Mouse (Mus musculus) midbrain, embryonic 14.5 days (tissue): ENCODE data around the gene BC049352. TPM values are rescaled to one million over a fixed set of nuclear protein-coding genes. Genes with fewer than 3 reads are reported as not detected.

Source experiments
- ATAC-seq: fragments of 200-750 bp; cut with Nextera tagmentation; 2 replicates; pipeline ENCODE4 v1.8.0; 2017; ENCODE audit warnings: moderate number of reproducible peaks, moderate library complexity; ENCODE audit not compliant: low FRiP score, low TSS enrichment
- DNase-seq: peaks from one replicate; pipeline ENCODE4 v3.0.0-alpha.2; 2015
- H3K27ac ChIP-seq: fragments of 300-500 bp; sonication (generic); replicated peaks from 2 replicates; pipeline ENCODE4 v1.5.1; 2014; ENCODE audit warnings: mild to moderate bottlenecking, low read depth, low read length, moderate library complexity
- H3K27me3 ChIP-seq: fragments of 300-500 bp; sonication (generic); 2 replicates; pipeline ENCODE4 v1.6.1; 2014; ENCODE audit warnings: low read length, control low read depth, mixed read lengths; ENCODE audit not compliant: control insufficient read depth, insufficient read depth
- H3K36me3 ChIP-seq: fragments of 300-500 bp; sonication (generic); 2 replicates; pipeline ENCODE4 v1.6.1; 2014; ENCODE audit warnings: low read length, control low read depth; ENCODE audit not compliant: control insufficient read depth, insufficient read depth
- H3K4me1 ChIP-seq: fragments of 300-500 bp; sonication (generic); 2 replicates; pipeline ENCODE4 v1.6.1; 2014; ENCODE audit warnings: mild to moderate bottlenecking, antibody characterized with exemption, low read length, control low read depth; ENCODE audit not compliant: control insufficient read depth, insufficient read depth
- H3K4me2 ChIP-seq: fragments of 300-500 bp; sonication (generic); 2 replicates; pipeline ENCODE4 v1.6.1; 2014; ENCODE audit warnings: mild to moderate bottlenecking, low read length, moderate library complexity
- H3K4me3 ChIP-seq: fragments of 300-500 bp; sonication (generic); replicated peaks from 2 replicates; pipeline ENCODE4 v1.5.1; 2014; ENCODE audit warnings: low read depth, low read length
- H3K9ac ChIP-seq: fragments of 300-500 bp; sonication (generic); replicated peaks from 2 replicates; pipeline ENCODE4 v1.6.1; 2014; ENCODE audit warnings: mild to moderate bottlenecking, low read length, moderate library complexity
- H3K9me3 ChIP-seq: fragments of 300-500 bp; sonication (generic); 2 replicates; pipeline ENCODE4 v1.6.1; 2016; ENCODE audit warnings: low read length, control low read depth, mixed read lengths; ENCODE audit not compliant: control insufficient read depth
- WGBS: fragments of 180-500 bp; shearing (Covaris S2); extraction: QIAGEN DNeasy Blood & Tissue Kit; methylation state at CpG from one replicate; pipeline ENCODE4 v1.1.7; 2014; 5-methylcytosine and 5-hydroxymethylcytosine counted together
- polyA plus RNA-seq: library from polyadenylated mRNA; unstranded; fragments of >200 nt; fragmentation: Nextera tagmentation; extraction: Ambion mirVana; gene quantifications from 2 replicates; pipeline ENCODE4 v1.2.1, GENCODE M21; 2014

The BC049352 gene
- polyA plus RNA-seq, 1 experiment from 2014 or later, result not detected

GRCm38 (mm10) chr9:45261466-45261865 lies 79.7 kb downstream of the BC049352 start:
- Histone ChIP-seq H3K9me3 (no peaks in the 10 kb centered on the region), H3K9ac (no peak overlapping the region), H3K27me3 (no peaks in the 10 kb centered on the region), H3K4me1 (no peaks in the 10 kb centered on the region), H3K4me3 (no peak overlapping the region), H3K4me2 (no peak overlapping the region), H3K27ac (no peak overlapping the region), H3K36me3 (no peaks in the 10 kb centered on the region)
- 71% methylated on average over 4 of the region's 4 CpGs for WGBS
- DNase-seq (peak; percentile 16), ATAC-seq (no peak)

- WGBS, result 69% methylated on average over 5 of the region's 5 CpGs
- H3K4me3 ChIP-seq, result no peak overlapping the region
- H3K4me1 ChIP-seq, result no peaks in the 10 kb centered on the region
- no peak overlapping the region for H3K4me2 ChIP-seq
- H3K9me3 ChIP-seq, result no peaks in the 10 kb centered on the region
- no peaks in the 10 kb centered on the region for H3K27me3 ChIP-seq
- no peak for ATAC-seq
- H3K27ac ChIP-seq, result no peak overlapping the region
- no peak overlapping the region for H3K9ac ChIP-seq
- DNase-seq, result peak; percentile 6
- H3K36me3 ChIP-seq, result no peaks in the 10 kb centered on the region
Measured at GRCm38 (mm10) chr9:45261872-45262271, 80.1 kb downstream of the BC049352 start.

- Histone ChIP-seq H3K9me3 (no peaks in the 10 kb centered on the region), H3K4me2 (no peak overlapping the region)
- WGBS, result 92% methylated on average over 4 of the region's 4 CpGs
Measured at GRCm38 (mm10) chr9:45267099-45267498, 85.3 kb downstream of the BC049352 start.

GRCm38 (mm10) chr9:45268079-45268478 lies 86.3 kb downstream of the BC049352 start:
- Histone ChIP-seq H3K9ac (no peak overlapping the region), H3K27me3 (peaks cover 30% of the 10 kb centered on the region; the same call in 1 of the 2 replicates), H3K36me3 (no peaks in the 10 kb centered on the region), H3K9me3 (no peaks in the 10 kb centered on the region), H3K4me3 (no peak overlapping the region), H3K4me1 (no peaks in the 10 kb centered on the region), H3K27ac (no peak overlapping the region), H3K4me2 (no peak overlapping the region)
- WGBS, result 60% methylated on average over 4 of the region's 4 CpGs
- DNase-seq (no peak), ATAC-seq (no peak)

More at GRCm38 (mm10) chr9:45267099-45267498, 85.3 kb downstream of the BC049352 start:
- DNase-seq (no peak), ATAC-seq (no peak)
- H3K4me1 ChIP-seq, result no peaks in the 10 kb centered on the region
- no peak overlapping the region for H3K9ac ChIP-seq
- no peak overlapping the region for H3K4me3 ChIP-seq
- H3K27me3 ChIP-seq, result peaks cover 30% of the 10 kb centered on the region; the same call in 1 of the 2 replicates
- H3K27ac ChIP-seq, result no peak overlapping the region
- no peaks in the 10 kb centered on the region for H3K36me3 ChIP-seq

- 4% methylated on average over 36 of the region's 36 CpGs for WGBS
- no peaks in the 10 kb centered on the region for H3K4me1 ChIP-seq
- ATAC-seq, result no peak
Measured at GRCm38 (mm10) chr9:45268597-45269325, 87.0 kb downstream of the BC049352 start, which contains the start of gene Il10ra. TSS of gene Il10ra (minus strand) at chr9:45269149.

GRCm38 (mm10) chr9:45272213-45272612 lies 90.4 kb downstream of the BC049352 start:
- Histone ChIP-seq H3K9me3 (no peaks in the 10 kb centered on the region), H3K4me2 (no peak overlapping the region), H3K27me3 (peaks cover 30% of the 10 kb centered on the region; the same call in 1 of the 2 replicates), H3K9ac (no peak overlapping the region), H3K27ac (no peak overlapping the region), H3K4me3 (no peak overlapping the region), H3K4me1 (no peaks in the 10 kb centered on the region), H3K36me3 (no peaks in the 10 kb centered on the region)
- ATAC-seq, result no peak
- no peak for DNase-seq
- WGBS, result 53% methylated on average over 5 of the region's 5 CpGs

More at GRCm38 (mm10) chr9:45268597-45269325, 87.0 kb downstream of the BC049352 start, which contains the start of gene Il10ra:
- Histone ChIP-seq H3K9ac (peak within 1 kb of the TSS; percentile 51), H3K27me3 (peaks cover 30% of the 10 kb centered on the region; the same call in 1 of the 2 replicates), H3K4me3 (peak within 1 kb of the TSS; percentile 40), H3K36me3 (no peaks in the 10 kb centered on the region), H3K27ac (no peak within 1 kb of the TSS), H3K9me3 (no peaks in the 10 kb centered on the region), H3K4me2 (peak within 1 kb of the TSS; percentile 82)
- peak; percentile 72 for DNase-seq

- Histone ChIP-seq H3K9ac (no peak overlapping the region), H3K27me3 (peaks cover 11% of the 10 kb centered on the region; the same call in 1 of the 2 replicates), H3K9me3 (no peaks in the 10 kb centered on the region), H3K36me3 (no peaks in the 10 kb centered on the region), H3K4me1 (no peaks in the 10 kb centered on the region), H3K4me2 (no peak overlapping the region), H3K4me3 (no peak overlapping the region), H3K27ac (no peak overlapping the region)
- ATAC-seq (no peak), DNase-seq (peak; percentile 4)
- 89% methylated on average over 4 of the region's 4 CpGs for WGBS
Measured at GRCm38 (mm10) chr9:45274218-45274617, 92.4 kb downstream of the BC049352 start.

- ATAC-seq, result no peak
- no peak overlapping the region for H3K27ac ChIP-seq
- no peaks in the 10 kb centered on the region for H3K36me3 ChIP-seq
- H3K4me1 ChIP-seq, result no peaks in the 10 kb centered on the region
- no peak for DNase-seq
- no peaks in the 10 kb centered on the region for H3K9me3 ChIP-seq
- no peak overlapping the region for H3K4me2 ChIP-seq
- H3K9ac ChIP-seq, result no peak overlapping the region
- 92% methylated on average over 2 of the region's 2 CpGs for WGBS
- H3K27me3 ChIP-seq, result peaks cover 7% of the 10 kb centered on the region; the same call in 1 of the 2 replicates
- H3K4me3 ChIP-seq, result no peak overlapping the region
Measured at GRCm38 (mm10) chr9:45274635-45275034, 92.8 kb downstream of the BC049352 start.

GRCm38 (mm10) chr9:45280059-45280458 lies 98.3 kb downstream of the BC049352 start:
- DNase-seq, result no peak
- Histone ChIP-seq H3K27me3 (no peaks in the 10 kb centered on the region), H3K27ac (no peak overlapping the region), H3K4me3 (no peak overlapping the region), H3K9ac (no peak overlapping the region), H3K4me2 (no peak overlapping the region), H3K4me1 (no peaks in the 10 kb centered on the region), H3K9me3 (no peaks in the 10 kb centered on the region), H3K36me3 (no peaks in the 10 kb centered on the region)
- ATAC-seq, result no peak
- WGBS, result 73% methylated on average over 3 of the region's 3 CpGs
